Mouse (Mus musculus) adrenal gland, adult 2 months (tissue): Measurements from ENCODE around the gene Mydgf. TPM values are rescaled to one million over a fixed set of nuclear protein-coding genes. Genes with fewer than 3 reads are reported as not detected.
A peak's percentile ranks its signal among the peaks of the same experiment; 100 is the strongest.

ENCODE experiments used
- DNase-seq: peaks from one replicate; pipeline ENCODE4 v3.0.0; 2021
- long read RNA-seq: library from polyadenylated mRNA; stranded (forward); transcript quantifications from one replicate; pipeline ENCODE4 v2.0.0, GENCODE M21; 2021
- polyA plus RNA-seq: library from polyadenylated mRNA; depleted of rRNA; stranded (reverse); fragments of >200 nt; gene quantifications from 2 replicates; pipeline ENCODE4 v1.2.3, GENCODE M21; 2012; rRNA removed
- total RNA-seq, 2 experiments: library from RNA; stranded (reverse); gene quantifications; 2 replicates each; pipeline ENCODE4 v1.2.3; 2021

Gene Mydgf
- total RNA-seq (10 to 100 TPM; 51.8 to 55.3 TPM), polyA plus RNA-seq (70.5 and 71.0 TPM in 2 replicates)
- long read RNA-seq, transcript Mydgf-201 (6 exons, 1,710 nt), result major isoform, 77 of 81 reads
- long read RNA-seq, partial matches to known transcripts, result 3 of 81 reads
- long read RNA-seq, other reads (novel, unspliced or antisense), result 1 of 81 reads

- DNase-seq, result peak; percentile 97
These were observed at the start of gene Mydgf for GRCm38 (mm10) chr17:56183658-56184103. Gene Mydgf (minus strand): TSS chr17:56183920.

- no peak for DNase-seq
These were observed 49.7 kb upstream of the Mydgf start for GRCm38 (mm10) chr17:56233389-56233788.

GRCm38 (mm10) chr17:56229943-56230342 lies 46.2 kb upstream of the Mydgf start:
- no peak for DNase-seq

- DNase-seq, result no peak
These were observed 42.8 kb upstream of the Mydgf start for GRCm38 (mm10) chr17:56226566-56226965.

DNA sequence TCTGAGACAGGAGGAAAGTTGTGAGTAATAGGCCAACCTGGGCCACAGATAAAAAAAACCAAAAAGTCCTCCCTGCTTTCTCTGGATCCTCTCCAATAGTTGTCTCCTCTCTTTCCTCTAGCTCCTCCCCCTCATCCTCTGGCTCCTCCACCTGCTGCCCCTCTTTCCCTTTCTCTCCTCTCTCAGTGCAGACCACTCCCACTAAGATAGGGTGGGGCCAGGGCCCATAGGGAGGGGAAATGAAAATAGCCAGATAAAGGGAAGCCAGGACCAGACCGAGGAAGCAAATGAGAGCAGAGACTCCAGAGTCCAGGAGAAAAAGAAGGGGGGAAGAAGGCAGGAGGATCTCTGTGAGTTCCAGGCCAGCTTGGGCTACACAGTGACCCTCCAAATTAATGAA lies 41.2 kb upstream of the Mydgf start:
- no peak for DNase-seq

DNA sequence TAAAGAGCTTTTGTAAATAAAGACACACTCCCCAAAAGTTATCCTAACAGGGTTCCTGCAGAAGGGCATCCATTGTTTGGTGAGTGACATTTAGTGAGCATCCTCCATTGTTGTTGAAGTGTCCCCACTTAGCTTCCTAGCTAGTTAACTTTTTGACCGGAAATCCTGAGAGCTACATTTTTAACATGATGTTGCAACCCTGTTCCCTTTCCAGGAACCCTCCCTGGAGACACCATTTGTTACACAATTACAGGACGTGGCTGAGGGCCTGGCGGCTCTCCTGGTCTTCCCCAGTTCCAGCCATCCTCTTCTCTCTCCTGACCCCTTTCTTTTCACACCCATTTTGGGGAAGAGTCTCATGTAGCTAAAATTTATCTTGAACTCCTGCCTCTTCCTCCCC lies 36.1 kb upstream of the Mydgf start:
- peak; percentile 73 for DNase-seq

GRCm38 (mm10) chr17:56219251-56219650 lies 35.5 kb upstream of the Mydgf start:
- DNase-seq, result no peak

DNA sequence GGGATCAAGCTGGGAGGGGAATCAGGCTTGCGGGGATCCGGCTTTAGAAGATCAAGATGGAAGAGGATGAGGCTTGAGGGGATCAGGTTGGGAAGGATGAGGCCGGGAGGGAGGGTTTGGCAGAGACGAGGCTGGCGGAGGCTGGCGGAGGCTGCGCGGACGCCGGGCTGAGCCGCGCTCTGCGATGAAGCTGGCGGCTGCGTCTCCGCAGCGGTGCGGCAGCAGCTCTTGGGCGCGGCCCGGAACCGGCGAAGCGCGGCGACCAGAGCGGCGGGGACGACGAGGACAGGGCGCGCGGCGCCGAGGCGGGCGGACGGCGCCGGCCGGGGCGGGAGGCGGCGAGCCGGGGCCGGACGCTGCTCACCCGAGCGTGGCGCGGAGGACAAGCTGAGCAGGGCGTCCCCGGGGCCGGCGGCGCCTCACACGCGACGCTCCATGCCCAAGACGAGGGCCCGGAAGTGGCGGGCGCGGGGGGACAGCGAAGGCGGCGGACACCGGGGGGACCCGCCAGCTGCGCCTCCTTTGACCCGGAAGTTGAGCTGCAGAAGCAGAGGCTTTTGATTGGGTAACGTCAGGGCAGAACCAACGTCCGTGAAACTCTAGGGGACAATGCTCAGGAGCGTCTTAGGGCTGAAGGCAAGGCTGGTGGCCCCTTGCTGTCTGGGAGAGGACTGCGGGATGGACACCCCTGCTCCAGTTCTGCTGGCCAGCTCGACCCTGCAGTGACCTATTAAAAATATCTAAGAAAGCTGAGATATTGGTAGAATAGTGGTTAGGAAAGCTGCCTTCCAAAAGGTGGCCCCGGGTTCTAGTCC lies 34.9 kb upstream of the Mydgf start, which contains the start of gene Dpp9:
Dpp9 (minus strand) TSS at position 529 of the 815 bp plus-strand sequence.
- peak; percentile 94 for DNase-seq

GRCm38 (mm10) chr17:56217670-56218069 lies 34.0 kb upstream of the Mydgf start:
- peak; percentile 34 for DNase-seq

DNA sequence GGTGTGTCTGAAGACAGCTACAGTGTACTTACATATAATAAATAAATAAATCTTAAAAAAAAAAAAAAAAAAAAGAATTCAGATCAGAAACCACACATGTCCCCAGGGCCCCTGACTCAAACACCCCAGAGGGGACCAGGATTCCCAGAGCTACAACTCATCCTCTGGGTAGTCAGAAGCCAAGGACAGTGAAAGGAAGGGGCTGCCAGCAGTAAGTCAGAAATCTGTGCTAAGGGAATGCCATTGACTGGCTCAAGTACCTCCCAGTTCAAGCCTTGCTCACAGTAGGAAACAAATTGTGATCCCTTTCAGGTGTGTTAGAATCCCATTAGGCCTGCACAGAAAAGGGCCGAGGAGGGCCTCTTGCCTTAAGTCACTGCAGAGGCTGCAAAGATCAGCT lies 30.5 kb upstream of the Mydgf start:
- DNase-seq, result peak; percentile 56

- DNase-seq, result no peak
These were observed 29.0 kb upstream of the Mydgf start for GRCm38 (mm10) chr17:56212676-56213075.

GRCm38 (mm10) chr17:56211090-56211489 lies 27.4 kb upstream of the Mydgf start:
- no peak for DNase-seq

DNA sequence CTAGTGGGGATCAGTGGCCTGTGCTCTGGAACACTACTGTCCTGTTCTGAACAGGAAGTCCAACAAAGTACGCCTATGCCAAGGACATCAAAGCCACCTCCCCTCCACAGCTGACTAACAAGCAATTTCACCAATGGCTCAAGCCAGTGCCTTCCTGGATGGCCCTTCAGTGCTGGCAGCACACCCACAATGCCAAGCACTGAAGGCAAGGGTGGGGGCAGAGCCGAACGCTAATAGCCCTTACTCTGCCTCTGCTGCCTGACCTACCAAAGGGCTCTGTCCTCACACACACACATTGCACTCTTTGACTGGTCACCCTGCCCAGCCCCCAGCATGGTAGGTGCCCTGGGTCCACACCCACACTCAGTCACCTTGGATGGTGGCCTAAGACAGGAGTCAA lies 25.1 kb upstream of the Mydgf start:
- no peak for DNase-seq

DNA sequence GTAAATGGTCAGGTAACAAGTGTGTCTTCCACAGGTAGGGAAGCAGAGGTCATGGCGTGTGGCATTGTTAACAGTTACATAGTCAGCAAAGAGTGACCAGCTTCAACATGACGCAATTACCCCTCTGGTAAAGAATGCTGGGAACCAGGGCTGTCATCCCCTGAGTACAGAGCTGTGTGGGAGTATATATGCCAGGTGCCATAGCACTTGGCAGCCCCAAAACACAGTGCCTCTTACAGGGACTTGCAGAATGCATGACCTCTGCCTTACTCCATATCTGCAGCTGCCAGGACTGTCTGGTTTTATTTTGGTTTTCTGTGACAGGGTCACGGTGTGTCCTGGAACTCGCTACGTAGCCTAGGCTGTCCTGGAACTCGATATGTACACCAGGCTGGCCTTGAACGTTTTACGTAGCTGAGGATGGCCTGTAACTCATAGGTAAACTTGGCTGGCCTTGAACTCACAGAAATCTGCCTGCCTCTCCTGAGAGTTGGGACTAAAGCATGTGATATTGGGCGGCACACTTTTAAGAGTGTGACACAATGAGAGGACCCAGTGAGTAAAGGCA lies 24.3 kb upstream of the Mydgf start:
- DNase-seq, result no peak

- no peak for DNase-seq
These were observed 23.4 kb upstream of the Mydgf start for GRCm38 (mm10) chr17:56206986-56207674.

DNA sequence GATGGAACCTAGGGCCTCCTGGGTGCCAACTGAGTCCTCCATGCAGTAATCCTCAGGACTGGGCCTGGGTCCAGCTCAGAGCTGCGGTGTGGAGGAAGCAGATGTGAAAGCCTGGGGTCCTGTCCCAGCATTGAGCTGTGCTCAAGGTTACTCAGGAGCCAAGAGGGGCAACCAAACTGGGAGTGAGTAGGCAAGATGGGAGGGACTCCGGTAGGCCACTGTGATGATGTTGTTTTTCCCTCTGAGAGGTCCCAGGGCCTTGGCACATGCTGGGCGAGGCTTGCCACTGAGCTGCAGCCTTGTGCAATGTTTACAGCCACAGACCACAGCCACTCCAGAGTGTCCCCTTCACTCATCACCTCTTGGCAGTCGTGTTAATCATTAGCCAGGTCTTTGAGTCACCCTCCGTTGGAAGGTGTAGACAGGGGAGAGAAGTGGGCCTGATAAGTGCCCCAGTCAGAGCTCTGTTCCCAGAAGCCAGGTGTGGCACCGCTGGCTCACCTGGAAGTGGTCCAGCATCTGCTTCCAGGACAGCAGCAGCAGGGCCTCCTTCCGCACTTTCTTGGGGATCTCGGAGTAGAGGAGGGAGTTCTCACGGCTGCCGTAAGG lies 22.7 kb upstream of the Mydgf start:
- DNase-seq, result no peak

- no peak for DNase-seq
These were observed 20.0 kb upstream of the Mydgf start for GRCm38 (mm10) chr17:56203729-56204128.

DNA sequence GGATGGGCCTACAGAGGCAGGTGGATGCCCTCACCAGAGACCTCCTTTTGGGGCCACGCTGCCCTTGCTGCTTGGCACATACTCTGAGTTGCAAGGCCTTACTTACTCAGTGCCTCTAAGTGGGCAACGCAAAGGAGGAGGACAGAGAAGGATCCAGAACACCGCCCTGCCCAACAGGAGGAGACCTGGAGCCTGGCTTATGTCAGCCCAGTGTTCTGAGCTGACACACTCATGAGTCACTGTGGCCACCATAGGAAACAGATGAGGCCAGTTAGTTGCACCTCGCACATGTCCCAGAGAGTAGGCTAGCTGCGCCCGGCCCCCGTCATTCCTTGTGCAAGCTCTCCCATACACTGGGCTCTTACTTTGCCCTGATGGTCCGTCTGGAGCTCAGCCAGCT lies 18.8 kb upstream of the Mydgf start:
- DNase-seq, result no peak

DNA sequence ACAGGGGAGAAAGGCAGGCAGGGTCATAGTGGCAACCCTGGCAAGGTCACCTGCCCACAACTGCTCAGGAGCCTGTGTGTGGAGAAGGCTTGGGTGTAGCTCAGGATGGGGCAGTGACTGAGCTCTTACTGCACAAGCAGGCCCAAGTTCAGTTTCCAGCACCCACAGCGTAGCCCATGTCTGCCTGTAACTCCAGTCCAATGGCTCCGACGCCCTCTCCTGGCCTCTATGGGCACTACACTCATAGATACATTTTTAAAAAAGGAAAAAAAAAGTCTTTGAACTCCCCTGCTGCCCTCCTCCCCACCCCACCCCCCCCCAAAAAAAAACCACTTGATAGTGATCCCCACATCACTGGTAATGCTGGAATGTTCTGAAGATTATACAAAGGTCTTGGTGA lies 17.9 kb upstream of the Mydgf start:
- DNase-seq, result no peak

- no peak for DNase-seq
These were observed 16.9 kb upstream of the Mydgf start for GRCm38 (mm10) chr17:56200586-56200985.

GRCm38 (mm10) chr17:56196860-56197259 lies 13.1 kb upstream of the Mydgf start:
- DNase-seq, result no peak

DNA sequence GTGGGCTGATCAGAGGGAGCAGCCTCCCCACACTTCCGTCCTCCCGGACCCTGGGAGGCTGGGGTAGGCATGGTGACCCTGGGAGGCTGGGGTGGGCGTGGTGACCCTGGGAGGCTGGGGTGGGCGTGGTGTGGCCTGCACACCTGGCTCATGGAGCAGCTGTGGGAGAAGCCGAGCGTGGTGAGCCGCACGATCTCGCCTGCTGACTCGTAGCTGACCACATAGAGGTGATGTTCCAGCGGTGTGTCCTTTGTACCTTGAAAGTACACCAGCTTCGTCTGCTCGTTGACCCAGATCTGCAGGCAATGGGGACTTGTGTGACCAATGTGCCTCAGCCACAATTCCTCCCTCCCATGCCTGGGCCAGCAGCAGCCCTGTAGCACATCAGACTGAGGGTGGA lies 11.0 kb upstream of the Mydgf start:
- DNase-seq, result no peak
